Mouse (Mus musculus) midbrain, embryonic 12.5 days (tissue): ENCODE measurements around the gene Alpk1. TPM values are rescaled to one million over a fixed set of nuclear protein-coding genes. Genes with fewer than 3 reads are reported as not detected.

Experiments used
- ATAC-seq: fragments of 200-750 bp; cut with Nextera tagmentation; 2 replicates; pipeline ENCODE4 v1.8.0; 2017; ENCODE audit warnings: low read depth, moderate TSS enrichment, moderate library complexity; ENCODE audit not compliant: low FRiP score
- H3K27ac ChIP-seq: fragments of 300-500 bp; sonication (generic); replicated peaks from 2 replicates; pipeline ENCODE4 v1.5.1; 2016; ENCODE audit warnings: mild to moderate bottlenecking
- H3K27me3 ChIP-seq: fragments of 300-500 bp; sonication (generic); 2 replicates; pipeline ENCODE4 v1.6.1; 2016; ENCODE audit warnings: mild to moderate bottlenecking
- H3K36me3 ChIP-seq: fragments of 300-500 bp; sonication (generic); 2 replicates; pipeline ENCODE4 v1.6.1; 2016
- H3K4me1 ChIP-seq: fragments of 300-500 bp; sonication (generic); 2 replicates; pipeline ENCODE4 v1.6.1; 2016
- H3K4me2 ChIP-seq: fragments of 300-500 bp; sonication (generic); replicated peaks from 2 replicates; pipeline ENCODE4 v1.6.1; 2016; ENCODE audit warnings: mild to moderate bottlenecking, moderate library complexity
- H3K4me3 ChIP-seq: fragments of 300-500 bp; sonication (generic); 2 replicates; pipeline ENCODE4 v1.5.1; 2016; ENCODE audit warnings: mild to moderate bottlenecking
- H3K9ac ChIP-seq: fragments of 300-500 bp; sonication (generic); replicated peaks from 2 replicates; pipeline ENCODE4 v1.6.1; 2016; ENCODE audit warnings: mild to moderate bottlenecking, moderate library complexity
- H3K9me3 ChIP-seq: fragments of 300-500 bp; sonication (generic); 2 replicates; pipeline ENCODE4 v1.6.1; 2016; ENCODE audit warnings: mild to moderate bottlenecking
- WGBS: fragments of 180-500 bp; shearing (Covaris S2); methylation state at CpG from one replicate; pipeline ENCODE4 v1.1.7; 2016; 5-methylcytosine and 5-hydroxymethylcytosine counted together
- polyA plus RNA-seq: library from polyadenylated mRNA; unstranded; fragments of >200 nt; fragmentation: Nextera tagmentation; extraction: Ambion mirVana; gene quantifications from 2 replicates; pipeline ENCODE4 v1.2.1, GENCODE M21; 2016

Alpk1 gene
- polyA plus RNA-seq, 1 experiment from 2014 or later: 1.0 TPM

GRCm38 (mm10) chr3:127705515-127706444 lies 74.5 kb downstream of the Alpk1 start:
- no peaks in the 10 kb centered on the region for H3K36me3 ChIP-seq
- peaks cover 40% of the 10 kb centered on the region for H3K27me3 ChIP-seq
- H3K4me3 ChIP-seq: peak overlapping the region; percentile 22
- no peak overlapping the region; the same call in 1 of the 2 replicates for H3K9ac ChIP-seq
- peak; percentile 85 for ATAC-seq
- H3K9me3 ChIP-seq: no peaks in the 10 kb centered on the region
- H3K4me2 ChIP-seq: peak overlapping the region; percentile 43
- WGBS: 6% methylated on average over 30 of the region's 30 CpGs
- peak overlapping the region; percentile 81 for H3K27ac ChIP-seq
- peaks cover 27% of the 10 kb centered on the region for H3K4me1 ChIP-seq

- Histone ChIP-seq H3K9ac (no peak overlapping the region), H3K36me3 (no peaks in the 10 kb centered on the region), H3K27me3 (peaks cover 41% of the 10 kb centered on the region), H3K27ac (peak overlapping the region; percentile 81), H3K4me3 (peak overlapping the region; percentile 22; the same call in 1 of the 2 replicates), H3K4me1 (peaks cover 27% of the 10 kb centered on the region), H3K4me2 (peak overlapping the region; percentile 43), H3K9me3 (no peaks in the 10 kb centered on the region)
- no peak for ATAC-seq
- WGBS: 67% methylated on average over 11 of the region's 11 CpGs
Observed at GRCm38 (mm10) chr3:127705139-127705514, 75.2 kb downstream of the Alpk1 start.

- Histone ChIP-seq H3K9me3 (no peaks in the 10 kb centered on the region), H3K4me2 (no peak overlapping the region), H3K36me3 (no peaks in the 10 kb centered on the region), H3K27ac (no peak overlapping the region), H3K4me3 (no peak overlapping the region), H3K9ac (no peak overlapping the region), H3K27me3 (peaks cover 65% of the 10 kb centered on the region), H3K4me1 (peaks cover 19% of the 10 kb centered on the region)
- ATAC-seq: no peak
- WGBS: 80% methylated on average over 4 of the region's 4 CpGs
Observed at GRCm38 (mm10) chr3:127701196-127701825, 79.0 kb downstream of the Alpk1 start.

- Histone ChIP-seq H3K9ac (no peak overlapping the region), H3K27ac (no peak overlapping the region), H3K27me3 (peaks cover 77% of the 10 kb centered on the region), H3K4me1 (peaks cover 19% of the 10 kb centered on the region), H3K9me3 (no peaks in the 10 kb centered on the region), H3K36me3 (no peaks in the 10 kb centered on the region), H3K4me3 (no peak overlapping the region), H3K4me2 (no peak overlapping the region)
- ATAC-seq: no peak
- 88% methylated on average over 5 of the region's 5 CpGs for WGBS
Observed at GRCm38 (mm10) chr3:127698636-127699035, 81.7 kb downstream of the Alpk1 start.

- Histone ChIP-seq H3K36me3 (no peaks in the 10 kb centered on the region), H3K4me2 (no peak overlapping the region), H3K4me3 (no peak overlapping the region), H3K27ac (no peak overlapping the region), H3K27me3 (peaks cover 78% of the 10 kb centered on the region), H3K9me3 (no peaks in the 10 kb centered on the region), H3K4me1 (peaks cover 19% of the 10 kb centered on the region), H3K9ac (no peak overlapping the region)
- ATAC-seq: 0 out of 2 replicates have a peak, but pooled peaks have one; percentile 21
- WGBS: 68% methylated on average over 11 of the region's 11 CpGs
Observed at GRCm38 (mm10) chr3:127696541-127696940, 83.8 kb downstream of the Alpk1 start.

- H3K36me3 ChIP-seq: no peaks in the 10 kb centered on the region
- peak overlapping the region; percentile 74 for H3K4me2 ChIP-seq
- no peaks in the 10 kb centered on the region for H3K9me3 ChIP-seq
- H3K4me3 ChIP-seq: peak overlapping the region; percentile 43
- ATAC-seq: peak; percentile 76
- peak overlapping the region; percentile 45 for H3K9ac ChIP-seq
- H3K4me1 ChIP-seq: peaks cover 19% of the 10 kb centered on the region
- 7% methylated on average over 43 of the region's 43 CpGs for WGBS
- H3K27ac ChIP-seq: peak overlapping the region; percentile 30; the same call in 1 of the 2 replicates
- H3K27me3 ChIP-seq: peaks cover 81% of the 10 kb centered on the region
Observed at GRCm38 (mm10) chr3:127694802-127695771, 85.2 kb downstream of the Alpk1 start.

GRCm38 (mm10) chr3:127691230-127691629 lies 89.1 kb downstream of the Alpk1 start:
- Histone ChIP-seq H3K4me1 (peaks cover 15% of the 10 kb centered on the region), H3K9ac (no peak overlapping the region), H3K27ac (no peak overlapping the region), H3K27me3 (peaks cover 56% of the 10 kb centered on the region), H3K4me3 (no peak overlapping the region), H3K4me2 (no peak overlapping the region), H3K36me3 (no peaks in the 10 kb centered on the region), H3K9me3 (no peaks in the 10 kb centered on the region)
- whole genome bisulfite sequencing: 79% methylated on average over 4 of the region's 4 CpGs
- ATAC-seq: no peak

- Histone ChIP-seq H3K27ac (no peak overlapping the region), H3K4me1 (no peaks in the 10 kb centered on the region), H3K36me3 (no peaks in the 10 kb centered on the region), H3K4me2 (no peak overlapping the region), H3K27me3 (peaks cover 41% of the 10 kb centered on the region), H3K9ac (no peak overlapping the region), H3K4me3 (no peak overlapping the region), H3K9me3 (no peaks in the 10 kb centered on the region)
- no peak for ATAC-seq
- 86% methylated on average over 15 of the region's 15 CpGs for WGBS
Observed at GRCm38 (mm10) chr3:127679703-127680102, 100.6 kb downstream of the Alpk1 start.

- 0 out of 2 replicates have a peak overlapping the region, but pooled peaks have one; percentile 7 for H3K4me3 ChIP-seq
- H3K27ac ChIP-seq: peak overlapping the region; percentile 46
- WGBS: 26% methylated on average over 22 of the region's 22 CpGs
- H3K4me2 ChIP-seq: peak overlapping the region; percentile 38
- peak; percentile 86 for ATAC-seq
- H3K4me1 ChIP-seq: peaks cover 20% of the 10 kb centered on the region
- peaks cover 75% of the 10 kb centered on the region for H3K27me3 ChIP-seq
- H3K9me3 ChIP-seq: no peaks in the 10 kb centered on the region
- no peaks in the 10 kb centered on the region for H3K36me3 ChIP-seq
- no peak overlapping the region for H3K9ac ChIP-seq
Observed at GRCm38 (mm10) chr3:127661646-127662531, 118.4 kb downstream of the Alpk1 start.

- 58% methylated on average over 7 of the region's 7 CpGs for WGBS
- Histone ChIP-seq H3K27ac (no peak overlapping the region), H3K9me3 (no peaks in the 10 kb centered on the region), H3K4me3 (no peak overlapping the region), H3K9ac (no peak overlapping the region), H3K4me2 (no peak overlapping the region), H3K4me1 (peaks cover 20% of the 10 kb centered on the region), H3K27me3 (peaks cover 74% of the 10 kb centered on the region), H3K36me3 (no peaks in the 10 kb centered on the region)
- ATAC-seq: 0 out of 2 replicates have a peak, but pooled peaks have one; percentile 17
Observed at GRCm38 (mm10) chr3:127660712-127661111, 119.6 kb downstream of the Alpk1 start.
